Mouse (Mus musculus) forebrain, embryonic 13.5 days (tissue): ENCODE data around the gene D630023F18Rik. TPM values are rescaled to one million over a fixed set of nuclear protein-coding genes. Genes with fewer than 3 reads are reported as not detected.

Experiments used
- ATAC-seq: fragments of 200-750 bp; cut with Nextera tagmentation; 2 replicates; pipeline ENCODE4 v1.8.0; 2017
- H3K27ac ChIP-seq: fragments of 300-500 bp; sonication (generic); 2 replicates; pipeline ENCODE4 v1.5.1; 2015; ENCODE audit warnings: inconsistent platforms, mild to moderate bottlenecking, moderate library complexity
- H3K27me3 ChIP-seq: fragments of 300-500 bp; sonication (generic); 2 replicates; pipeline ENCODE4 v1.6.1; 2015; ENCODE audit warnings: mild to moderate bottlenecking, inconsistent platforms
- H3K36me3 ChIP-seq: fragments of 300-500 bp; sonication (generic); 2 replicates; pipeline ENCODE4 v1.6.1; 2015; ENCODE audit warnings: mild to moderate bottlenecking, inconsistent platforms; ENCODE audit not compliant: poor library complexity, severe bottlenecking
- H3K4me1 ChIP-seq: fragments of 300-500 bp; sonication (generic); 2 replicates; pipeline ENCODE4 v1.6.1; 2015; ENCODE audit warnings: inconsistent platforms
- H3K4me2 ChIP-seq: fragments of 300-500 bp; sonication (generic); 2 replicates; pipeline ENCODE4 v1.6.1; 2015; ENCODE audit warnings: inconsistent platforms, mild to moderate bottlenecking, moderate library complexity
- H3K4me3 ChIP-seq: fragments of 300-500 bp; sonication (generic); 2 replicates; pipeline ENCODE4 v1.5.1; 2015; ENCODE audit warnings: mild to moderate bottlenecking, inconsistent platforms
- H3K9ac ChIP-seq: fragments of 300-500 bp; sonication (generic); 2 replicates; pipeline ENCODE4 v1.6.1; 2015; ENCODE audit warnings: mild to moderate bottlenecking, inconsistent platforms
- H3K9me3 ChIP-seq: fragments of 300-500 bp; sonication (generic); replicated peaks from 2 replicates; pipeline ENCODE4 v1.6.1; 2016; ENCODE audit warnings: inconsistent platforms
- WGBS: fragments of 180-500 bp; shearing (Covaris S2); methylation state at CpG from one replicate; pipeline ENCODE4 v1.1.7; 2015; 5-methylcytosine and 5-hydroxymethylcytosine counted together
- polyA plus RNA-seq: library from polyadenylated mRNA; unstranded; fragments of >200 nt; fragmentation: Nextera tagmentation; extraction: Ambion mirVana; gene quantifications from 2 replicates; pipeline ENCODE4 v1.2.1, GENCODE M21; 2015

The D630023F18Rik gene
- polyA plus RNA-seq: 0.09 and 0.50 TPM in 2 replicates

- Histone ChIP-seq H3K4me1 (no peaks in the 10 kb centered on the region), H3K9ac (peak within 1 kb of the TSS; percentile 52; the same call in 1 of the 2 replicates), H3K4me3 (peak within 1 kb of the TSS; percentile 26), H3K9me3 (no peaks in the 10 kb centered on the region), H3K4me2 (peak within 1 kb of the TSS; percentile 51), H3K27ac (no peak within 1 kb of the TSS), H3K27me3 (no peaks in the 10 kb centered on the region), H3K36me3 (no peaks in the 10 kb centered on the region)
- WGBS: 19% methylated on average over 9 of the region's 9 CpGs
- no peak for ATAC-seq
Measured at GRCm38 (mm10) chr1:65122574-65123372, at the start of gene D630023F18Rik. D630023F18Rik (minus strand) TSS chr1:65123214.

- Histone ChIP-seq H3K4me3 (no peak overlapping the region), H3K9me3 (no peaks in the 10 kb centered on the region), H3K36me3 (peaks cover 78% of the 10 kb centered on the region), H3K9ac (no peak overlapping the region), H3K27ac (no peak overlapping the region), H3K4me1 (peaks cover 29% of the 10 kb centered on the region), H3K4me2 (no peak overlapping the region), H3K27me3 (no peaks in the 10 kb centered on the region)
- no peak for ATAC-seq
- WGBS: 29% methylated on average over 4 of the region's 4 CpGs
Measured at GRCm38 (mm10) chr1:65171579-65171978, 48.6 kb upstream of the D630023F18Rik start.

GRCm38 (mm10) chr1:65169947-65170346 lies 46.9 kb upstream of the D630023F18Rik start:
- Histone ChIP-seq H3K36me3 (peaks cover 94% of the 10 kb centered on the region), H3K4me1 (peaks cover 16% of the 10 kb centered on the region), H3K27ac (no peak overlapping the region), H3K4me3 (no peak overlapping the region), H3K27me3 (no peaks in the 10 kb centered on the region), H3K9ac (no peak overlapping the region), H3K9me3 (no peaks in the 10 kb centered on the region), H3K4me2 (no peak overlapping the region)
- 91% methylated on average over 5 of the region's 5 CpGs for WGBS
- ATAC-seq: no peak

GRCm38 (mm10) chr1:65169536-65169935 lies 46.5 kb upstream of the D630023F18Rik start:
- no peak overlapping the region for H3K4me3 ChIP-seq
- no peaks in the 10 kb centered on the region for H3K27me3 ChIP-seq
- WGBS: 93% methylated on average over 7 of the region's 7 CpGs
- H3K9ac ChIP-seq: no peak overlapping the region
- peaks cover 16% of the 10 kb centered on the region for H3K4me1 ChIP-seq
- no peak overlapping the region for H3K27ac ChIP-seq
- H3K36me3 ChIP-seq: peaks cover 96% of the 10 kb centered on the region
- no peak for ATAC-seq
- H3K9me3 ChIP-seq: no peaks in the 10 kb centered on the region
- no peak overlapping the region for H3K4me2 ChIP-seq

DNA sequence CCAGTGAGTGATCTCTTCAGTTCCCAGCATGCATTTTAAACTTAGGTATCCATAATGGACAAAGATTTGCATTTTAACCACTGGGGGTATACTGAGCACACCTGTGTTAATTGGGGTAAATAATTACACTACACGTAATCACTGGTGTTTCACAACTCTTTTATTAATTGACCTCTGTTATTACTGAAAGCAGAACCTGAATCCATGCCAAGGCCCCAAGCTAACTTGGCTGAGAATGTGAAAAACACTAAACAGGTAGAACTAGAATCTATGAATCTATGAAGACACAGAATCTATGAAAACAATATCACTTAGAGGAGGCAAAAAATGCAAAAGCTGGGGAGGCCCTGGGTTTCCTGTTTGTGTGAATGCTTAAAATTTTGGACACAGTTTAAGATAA lies 44.5 kb upstream of the D630023F18Rik start:
- no peaks in the 10 kb centered on the region for H3K27me3 ChIP-seq
- WGBS: 73% methylated on average over 1 of the region's 1 CpGs
- H3K36me3 ChIP-seq: peaks cover 97% of the 10 kb centered on the region
- ATAC-seq: no peak
- H3K4me2 ChIP-seq: no peak overlapping the region
- no peak overlapping the region for H3K4me3 ChIP-seq
- H3K9me3 ChIP-seq: no peaks in the 10 kb centered on the region
- peaks cover 13% of the 10 kb centered on the region for H3K4me1 ChIP-seq
- no peak overlapping the region for H3K9ac ChIP-seq
- H3K27ac ChIP-seq: no peak overlapping the region

DNA sequence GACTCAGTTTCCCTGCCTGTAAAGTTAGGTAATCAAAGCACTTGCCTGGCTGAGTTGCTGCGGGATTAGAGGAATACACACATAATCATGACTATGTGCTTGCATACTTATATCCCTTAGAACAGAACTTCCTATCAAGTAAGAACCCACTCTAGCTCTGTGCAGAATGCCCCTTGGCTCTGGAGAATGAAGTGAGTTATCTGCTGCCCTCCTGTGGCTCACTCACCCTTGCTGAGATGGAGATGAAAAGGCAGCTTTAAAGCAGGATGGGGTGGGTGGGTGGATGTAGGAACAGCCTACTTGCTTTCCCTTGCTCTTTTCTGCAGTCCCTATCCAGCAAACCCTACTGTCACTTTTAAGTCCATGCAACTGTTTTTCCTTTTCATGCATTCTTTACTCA lies 39.2 kb upstream of the D630023F18Rik start:
- 97% methylated on average over 1 of the region's 1 CpGs for WGBS
- H3K36me3 ChIP-seq: peaks cover 94% of the 10 kb centered on the region
- no peak for ATAC-seq

DNA sequence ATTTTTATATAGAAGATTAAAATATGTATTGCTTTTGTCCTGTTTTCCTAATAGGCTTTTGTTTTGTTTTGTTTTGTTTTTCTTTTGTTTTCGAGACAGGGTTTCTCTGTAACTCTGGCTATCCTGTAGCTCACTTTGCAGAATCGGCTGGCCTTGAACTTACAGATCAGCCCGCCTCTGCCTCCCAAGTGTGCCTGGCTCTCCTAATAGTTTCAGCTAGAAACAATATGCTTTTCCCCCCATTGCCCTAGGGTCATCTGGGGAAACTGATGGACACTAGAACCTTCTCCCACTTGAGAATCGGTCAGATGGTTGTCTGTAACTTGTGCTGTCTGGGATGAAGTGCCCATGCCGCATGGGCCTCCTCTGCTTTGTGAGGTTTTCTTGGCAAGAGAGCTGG lies 33.1 kb upstream of the D630023F18Rik start:
- WGBS: 89% methylated on average over 5 of the region's 5 CpGs
- no peak overlapping the region for H3K27ac ChIP-seq

More for the DNA sequence above, 39.2 kb upstream of the D630023F18Rik start:
- no peaks in the 10 kb centered on the region for H3K9me3 ChIP-seq
- H3K9ac ChIP-seq: no peak overlapping the region
- no peak overlapping the region for H3K4me2 ChIP-seq
- H3K27me3 ChIP-seq: no peaks in the 10 kb centered on the region
- no peak overlapping the region for H3K4me3 ChIP-seq
- H3K27ac ChIP-seq: no peak overlapping the region
- no peaks in the 10 kb centered on the region for H3K4me1 ChIP-seq

GRCm38 (mm10) chr1:65154814-65155213 lies 31.8 kb upstream of the D630023F18Rik start:
- ATAC-seq: no peak
- Histone ChIP-seq H3K4me2 (no peak overlapping the region), H3K4me3 (no peak overlapping the region)

More for the DNA sequence above, 33.1 kb upstream of the D630023F18Rik start:
- Histone ChIP-seq H3K4me2 (no peak overlapping the region), H3K4me1 (no peaks in the 10 kb centered on the region), H3K27me3 (no peaks in the 10 kb centered on the region), H3K9ac (no peak overlapping the region), H3K4me3 (no peak overlapping the region), H3K36me3 (peaks cover 44% of the 10 kb centered on the region), H3K9me3 (no peaks in the 10 kb centered on the region)
- no peak for ATAC-seq

GRCm38 (mm10) chr1:65147971-65148370 lies 25.0 kb upstream of the D630023F18Rik start:
- Histone ChIP-seq H3K4me3 (no peak overlapping the region), H3K27me3 (no peaks in the 10 kb centered on the region), H3K9ac (no peak overlapping the region), H3K4me1 (no peaks in the 10 kb centered on the region), H3K9me3 (no peaks in the 10 kb centered on the region), H3K27ac (no peak overlapping the region), H3K36me3 (no peaks in the 10 kb centered on the region), H3K4me2 (no peak overlapping the region)
- no peak for ATAC-seq
- WGBS: 86% methylated on average over 3 of the region's 3 CpGs

More at GRCm38 (mm10) chr1:65154814-65155213, 31.8 kb upstream of the D630023F18Rik start:
- H3K27ac ChIP-seq: no peak overlapping the region
- no peaks in the 10 kb centered on the region for H3K4me1 ChIP-seq
- no peaks in the 10 kb centered on the region for H3K9me3 ChIP-seq
- H3K36me3 ChIP-seq: peaks cover 31% of the 10 kb centered on the region
- no peaks in the 10 kb centered on the region for H3K27me3 ChIP-seq
- H3K9ac ChIP-seq: no peak overlapping the region

- H3K4me3 ChIP-seq: no peak overlapping the region
- 91% methylated on average over 5 of the region's 5 CpGs for WGBS
- H3K27ac ChIP-seq: no peak overlapping the region
- H3K9me3 ChIP-seq: no peaks in the 10 kb centered on the region
- no peak overlapping the region for H3K4me2 ChIP-seq
- H3K9ac ChIP-seq: no peak overlapping the region
- H3K4me1 ChIP-seq: no peaks in the 10 kb centered on the region
- ATAC-seq: no peak
- no peaks in the 10 kb centered on the region for H3K36me3 ChIP-seq
- H3K27me3 ChIP-seq: no peaks in the 10 kb centered on the region
Measured at GRCm38 (mm10) chr1:65147326-65147725, 24.3 kb upstream of the D630023F18Rik start.

DNA sequence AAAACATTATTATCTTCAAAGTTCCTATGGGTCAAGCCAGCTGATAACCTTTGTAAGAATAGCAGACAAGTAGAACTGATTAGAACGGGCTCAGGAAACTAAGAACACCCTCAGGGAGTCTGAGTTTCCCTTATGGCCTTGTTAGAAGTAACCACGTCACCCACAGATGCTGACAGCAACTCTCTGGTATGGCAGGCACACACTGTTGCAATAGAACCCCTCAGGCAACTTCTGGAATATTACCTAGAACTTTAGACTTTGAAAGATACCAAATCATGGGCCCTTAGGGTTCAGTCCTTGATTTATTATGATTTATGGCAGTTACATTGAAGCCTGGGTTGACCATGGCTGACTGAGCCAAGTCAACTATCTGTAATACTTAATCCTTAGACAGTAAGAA lies 23.6 kb upstream of the D630023F18Rik start:
- no peak overlapping the region for H3K4me3 ChIP-seq
- H3K36me3 ChIP-seq: no peaks in the 10 kb centered on the region
- H3K27ac ChIP-seq: no peak overlapping the region
- no peak overlapping the region for H3K9ac ChIP-seq
- H3K27me3 ChIP-seq: no peaks in the 10 kb centered on the region
- WGBS: 73% methylated on average over 2 of the region's 2 CpGs
- no peak for ATAC-seq
- H3K4me1 ChIP-seq: no peaks in the 10 kb centered on the region
- no peaks in the 10 kb centered on the region for H3K9me3 ChIP-seq
- no peak overlapping the region for H3K4me2 ChIP-seq

GRCm38 (mm10) chr1:65144783-65145182 lies 21.8 kb upstream of the D630023F18Rik start:
- H3K4me1 ChIP-seq: no peaks in the 10 kb centered on the region
- no peak overlapping the region for H3K27ac ChIP-seq
- no peaks in the 10 kb centered on the region for H3K36me3 ChIP-seq
- H3K4me2 ChIP-seq: no peak overlapping the region
- H3K27me3 ChIP-seq: no peaks in the 10 kb centered on the region
- no peak overlapping the region for H3K9ac ChIP-seq
- WGBS: 87% methylated on average over 2 of the region's 2 CpGs
- no peak for ATAC-seq
- no peaks in the 10 kb centered on the region for H3K9me3 ChIP-seq
- H3K4me3 ChIP-seq: no peak overlapping the region

GRCm38 (mm10) chr1:65137560-65137959 lies 14.5 kb upstream of the D630023F18Rik start:
- 86% methylated on average over 6 of the region's 6 CpGs for whole genome bisulfite sequencing
- Histone ChIP-seq H3K36me3 (no peaks in the 10 kb centered on the region), H3K9me3 (no peaks in the 10 kb centered on the region), H3K27ac (no peak overlapping the region), H3K4me3 (no peak overlapping the region), H3K4me2 (no peak overlapping the region), H3K27me3 (no peaks in the 10 kb centered on the region), H3K9ac (no peak overlapping the region), H3K4me1 (no peaks in the 10 kb centered on the region)
- no peak for ATAC-seq
